Mouse (Mus musculus) heart, embryonic 12.5 days (tissue): ENCODE measurements at regions not wholly inside any gene's neighbourhood (a gene's known extent, or its start where the extent isn't known, plus 50 kb on each side); places are given as distances from the start of the nearest gene placed in this dataset.

Source experiments
- ATAC-seq: fragments of 200-750 bp; cut with Nextera tagmentation; 2 replicates; pipeline ENCODE4 v1.8.0; 2017; ENCODE audit warnings: moderate TSS enrichment, moderate library complexity; ENCODE audit not compliant: insufficient number of reproducible peaks, low FRiP score
- H3K27ac ChIP-seq: fragments of 300-500 bp; sonication (generic); 2 replicates; pipeline ENCODE4 v1.5.1; 2016; ENCODE audit warnings: mild to moderate bottlenecking, moderate library complexity; ENCODE audit not compliant: poor library complexity, severe bottlenecking
- H3K27me3 ChIP-seq: fragments of 300-500 bp; sonication (generic); replicated peaks from 2 replicates; pipeline ENCODE4 v1.6.1; 2016; ENCODE audit warnings: mild to moderate bottlenecking, moderate library complexity
- H3K36me3 ChIP-seq: fragments of 300-500 bp; sonication (generic); 2 replicates; pipeline ENCODE4 v1.6.1; 2016; ENCODE audit warnings: mild to moderate bottlenecking, moderate library complexity
- H3K4me1 ChIP-seq: fragments of 300-500 bp; sonication (generic); replicated peaks from 2 replicates; pipeline ENCODE4 v1.6.1; 2016; ENCODE audit warnings: mild to moderate bottlenecking
- H3K4me2 ChIP-seq: fragments of 300-500 bp; sonication (generic); 2 replicates; pipeline ENCODE4 v1.6.1; 2016; ENCODE audit warnings: mild to moderate bottlenecking, moderate library complexity
- H3K4me3 ChIP-seq: fragments of 300-500 bp; sonication (generic); 2 replicates; pipeline ENCODE4 v1.5.1; 2016; ENCODE audit warnings: mild to moderate bottlenecking
- H3K9ac ChIP-seq: fragments of 300-500 bp; sonication (generic); 2 replicates; pipeline ENCODE4 v1.6.1; 2016; ENCODE audit warnings: mild to moderate bottlenecking, moderate library complexity
- H3K9me3 ChIP-seq: fragments of 300-500 bp; sonication (generic); replicated peaks from 2 replicates; pipeline ENCODE4 v1.6.1; 2016; ENCODE audit warnings: mild to moderate bottlenecking, moderate library complexity
- WGBS: fragments of 180-500 bp; shearing (Covaris S2); methylation state at CpG from one replicate; pipeline ENCODE4 v1.1.7; 2016; 5-methylcytosine and 5-hydroxymethylcytosine counted together

DNA sequence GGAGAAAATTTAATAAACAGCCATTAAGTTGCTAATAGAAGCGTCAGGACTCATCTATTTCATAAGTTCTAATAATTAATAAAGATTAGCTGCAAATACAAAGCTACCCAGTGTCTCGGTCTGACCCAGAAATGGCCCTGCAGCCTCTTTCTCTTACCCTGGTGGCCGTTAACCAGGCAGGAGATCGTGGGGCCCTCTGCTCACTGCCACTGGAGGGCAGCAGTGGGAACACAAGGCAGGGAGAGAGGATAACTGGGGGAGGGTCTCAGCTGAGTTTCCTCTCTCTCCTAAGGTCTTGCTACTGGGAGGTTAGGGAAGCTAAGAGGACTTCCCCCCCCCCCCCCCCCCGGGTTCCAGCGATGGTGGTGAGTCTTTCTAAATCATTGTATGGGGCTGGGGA is 85.7 kb downstream of the Rpl14 start:
- peaks cover 21% of the 10 kb centered on the region; the same call in 1 of the 2 replicates for H3K27me3 ChIP-seq
- H3K9ac ChIP-seq, result no peak overlapping the region
- peaks cover 18% of the 10 kb centered on the region; the same call in 1 of the 2 replicates for H3K4me1 ChIP-seq
- no peak overlapping the region for H3K4me3 ChIP-seq
- no peak overlapping the region for H3K27ac ChIP-seq
- H3K9me3 ChIP-seq, result no peaks in the 10 kb centered on the region
- 18% methylated on average over 6 of the region's 6 CpGs for WGBS
- ATAC-seq, result no peak
- no peak overlapping the region for H3K4me2 ChIP-seq
- H3K36me3 ChIP-seq, result no peaks in the 10 kb centered on the region

DNA sequence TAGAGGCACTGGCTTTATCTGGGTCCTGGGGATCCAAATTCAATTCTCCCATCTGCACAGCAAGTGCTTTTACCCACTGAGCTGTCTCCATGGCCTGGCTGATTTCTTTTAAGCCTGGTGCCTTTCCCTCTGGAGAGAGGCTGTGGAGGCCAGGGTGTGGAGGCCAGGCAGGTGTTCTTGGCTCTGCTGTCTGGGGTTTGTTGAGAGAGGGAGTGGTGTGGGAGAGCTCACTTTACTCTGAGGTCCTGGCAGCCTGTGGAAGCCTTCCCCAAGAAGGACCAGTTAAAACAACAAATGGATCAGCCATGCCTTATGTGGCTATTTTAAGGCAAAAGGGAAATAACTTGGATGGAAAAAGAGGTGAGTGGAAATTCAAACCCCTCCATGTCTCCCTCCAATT is 86.5 kb downstream of the Rpl14 start:
- no peak overlapping the region for H3K9ac ChIP-seq
- ATAC-seq, result no peak
- H3K4me1 ChIP-seq, result peaks cover 18% of the 10 kb centered on the region; the same call in 1 of the 2 replicates
- H3K27ac ChIP-seq, result no peak overlapping the region
- no peaks in the 10 kb centered on the region for H3K9me3 ChIP-seq
- H3K27me3 ChIP-seq, result peaks cover 14% of the 10 kb centered on the region; the same call in 1 of the 2 replicates
- no peak overlapping the region for H3K4me2 ChIP-seq
- no peak overlapping the region for H3K4me3 ChIP-seq
- no peaks in the 10 kb centered on the region for H3K36me3 ChIP-seq

DNA sequence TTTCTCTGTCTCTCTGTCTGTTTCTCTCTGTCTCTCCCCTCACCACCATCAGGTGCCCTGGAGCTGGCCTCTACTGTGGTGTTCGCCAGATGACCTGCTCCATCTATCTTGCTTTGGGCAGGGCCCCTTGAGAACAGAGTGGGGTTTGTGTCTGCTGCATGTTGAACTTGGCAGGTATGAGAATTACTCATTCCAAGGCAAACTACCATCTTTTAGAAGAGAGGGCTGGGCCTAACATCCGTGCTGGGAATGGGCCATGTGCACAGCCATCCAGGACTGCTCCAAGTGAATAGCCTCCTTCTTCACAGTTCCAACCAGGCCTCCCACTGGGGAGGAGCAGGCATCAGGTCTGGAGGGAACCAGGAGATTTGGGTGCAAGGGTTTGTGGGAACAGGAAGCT is 87.3 kb downstream of the Rpl14 start:
- H3K9ac ChIP-seq, result no peak overlapping the region
- no peaks in the 10 kb centered on the region for H3K9me3 ChIP-seq
- no peaks in the 10 kb centered on the region for H3K36me3 ChIP-seq
- peak; percentile 70; the same call in 1 of the 2 replicates for ATAC-seq
- 65% methylated on average over 2 of the region's 2 CpGs for WGBS
- H3K4me2 ChIP-seq, result no peak overlapping the region
- H3K4me3 ChIP-seq, result no peak overlapping the region
- H3K27me3 ChIP-seq, result peaks cover 13% of the 10 kb centered on the region; the same call in 1 of the 2 replicates
- no peak overlapping the region for H3K27ac ChIP-seq
- H3K4me1 ChIP-seq, result peaks cover 18% of the 10 kb centered on the region; the same call in 1 of the 2 replicates

DNA sequence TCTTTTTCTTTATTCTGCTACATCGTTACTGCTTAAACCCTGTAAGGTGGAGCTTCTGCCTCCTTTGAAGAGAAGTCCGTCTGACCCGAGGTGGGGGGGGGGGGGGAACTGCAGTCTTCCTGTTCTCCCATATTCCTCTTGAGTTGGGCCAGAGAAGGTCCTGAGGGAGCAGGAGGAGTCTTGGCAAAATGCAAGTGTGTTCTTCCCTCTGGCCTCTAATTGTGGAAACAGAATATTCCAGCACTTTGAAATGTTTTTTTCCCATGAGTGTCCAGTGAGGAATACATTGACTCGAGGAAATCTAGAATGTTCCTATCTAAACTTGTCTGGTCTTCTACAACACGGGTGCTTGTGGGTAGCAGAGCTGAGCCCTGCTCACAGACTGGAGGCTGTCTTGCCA is 90.0 kb downstream of the Rpl14 start:
- H3K4me2 ChIP-seq, result no peak overlapping the region
- 63% methylated on average over 5 of the region's 5 CpGs for WGBS
- no peak overlapping the region for H3K9ac ChIP-seq
- 0 out of 2 replicates have a peak, but pooled peaks cover 6% of the 10 kb centered on the region for H3K9me3 ChIP-seq
- H3K27me3 ChIP-seq, result peaks cover 5% of the 10 kb centered on the region; the same call in 1 of the 2 replicates
- H3K4me1 ChIP-seq, result peaks cover 12% of the 10 kb centered on the region; the same call in 1 of the 2 replicates
- ATAC-seq, result no peak
- H3K27ac ChIP-seq, result no peak overlapping the region
- H3K4me3 ChIP-seq, result no peak overlapping the region
- H3K36me3 ChIP-seq, result no peaks in the 10 kb centered on the region

DNA sequence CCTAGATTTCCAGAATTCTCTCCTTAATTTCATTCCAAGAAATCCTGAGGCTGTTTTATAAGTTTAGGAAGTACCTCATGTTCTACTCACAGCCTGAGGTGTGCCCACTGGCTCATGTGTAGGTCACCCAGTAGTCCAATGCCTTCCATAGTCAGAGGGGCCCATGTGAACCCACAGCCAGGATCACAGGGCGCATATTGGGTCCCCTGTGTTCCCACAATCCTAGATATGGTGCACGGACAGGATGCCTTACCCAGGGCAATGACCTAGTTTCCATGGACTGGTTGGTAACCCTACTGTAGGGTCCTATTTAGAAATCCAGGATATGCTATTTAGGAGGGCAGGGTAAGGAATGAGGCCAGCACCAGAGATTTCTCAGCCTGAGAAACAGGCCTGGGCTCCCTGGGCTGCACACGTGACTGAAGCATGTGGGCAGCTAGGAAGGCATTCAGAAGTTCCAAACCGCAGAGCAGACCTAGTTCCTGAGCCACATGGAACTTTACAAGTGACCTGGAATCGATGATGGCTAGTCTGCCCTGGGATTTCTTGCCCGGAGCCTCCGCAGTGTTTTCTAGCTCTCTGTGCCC is 90.5 kb downstream of the Rpl14 start:
- Histone ChIP-seq H3K4me3 (no peak overlapping the region), H3K27me3 (peaks cover 3% of the 10 kb centered on the region; the same call in 1 of the 2 replicates), H3K27ac (no peak overlapping the region), H3K4me1 (peaks cover 12% of the 10 kb centered on the region; the same call in 1 of the 2 replicates), H3K9ac (no peak overlapping the region), H3K36me3 (no peaks in the 10 kb centered on the region), H3K9me3 (0 out of 2 replicates have a peak, but pooled peaks cover 6% of the 10 kb centered on the region), H3K4me2 (no peak overlapping the region)
- WGBS, result 79% methylated on average over 7 of the region's 7 CpGs
- ATAC-seq, result no peak

DNA sequence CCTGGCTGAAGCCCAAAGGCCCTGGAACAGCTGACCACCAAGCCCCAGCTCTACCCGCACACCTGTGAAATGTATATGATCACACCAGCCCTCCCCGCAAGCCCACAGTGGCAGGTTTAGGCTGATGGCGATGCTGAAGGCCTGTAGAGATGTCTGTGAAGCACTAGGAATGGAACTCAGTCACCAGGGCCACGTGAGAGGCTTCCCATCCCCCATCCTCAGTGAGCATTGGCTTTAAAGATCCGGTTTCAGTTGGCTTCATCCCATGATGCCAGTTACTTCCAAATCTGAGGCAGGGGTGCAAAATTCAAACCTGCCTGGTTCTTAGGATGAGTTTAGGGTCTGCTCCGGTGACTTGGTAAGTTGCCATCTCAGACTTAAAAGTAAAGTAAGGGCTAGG is 91.9 kb downstream of the Rpl14 start:
- Histone ChIP-seq H3K9me3 (0 out of 2 replicates have a peak, but pooled peaks cover 6% of the 10 kb centered on the region), H3K36me3 (no peaks in the 10 kb centered on the region), H3K4me3 (no peak overlapping the region), H3K4me2 (no peak overlapping the region), H3K27me3 (peaks cover 3% of the 10 kb centered on the region; the same call in 1 of the 2 replicates), H3K9ac (no peak overlapping the region), H3K27ac (no peak overlapping the region), H3K4me1 (0 out of 2 replicates have a peak, but pooled peaks cover 3% of the 10 kb centered on the region)
- no peak for ATAC-seq
- WGBS, result 61% methylated on average over 6 of the region's 6 CpGs

DNA sequence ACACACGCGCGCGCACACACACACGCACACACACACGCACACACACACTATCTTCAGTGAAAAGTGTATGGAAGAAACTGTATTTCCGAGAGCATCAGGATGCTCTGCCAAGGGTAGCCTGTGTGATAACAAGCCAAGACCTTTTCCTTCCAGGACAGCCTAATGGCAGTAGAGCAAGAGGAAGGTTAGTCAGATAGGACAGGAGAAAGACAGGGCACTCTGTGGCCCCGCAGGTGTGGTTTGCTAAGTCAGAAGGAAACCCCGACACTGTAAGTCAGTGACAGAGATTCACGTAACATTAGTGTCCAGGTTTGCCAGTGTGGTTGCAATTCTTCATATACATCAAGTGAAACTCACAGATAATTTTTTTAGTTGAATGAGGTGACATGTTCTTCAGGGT is 92.8 kb downstream of the Rpl14 start:
- no peak overlapping the region for H3K4me2 ChIP-seq
- H3K4me1 ChIP-seq, result no peaks in the 10 kb centered on the region
- no peak overlapping the region for H3K9ac ChIP-seq
- 83% methylated on average over 10 of the region's 10 CpGs for WGBS
- no peak overlapping the region for H3K27ac ChIP-seq
- 0 out of 2 replicates have a peak, but pooled peaks cover 6% of the 10 kb centered on the region for H3K9me3 ChIP-seq
- H3K4me3 ChIP-seq, result no peak overlapping the region
- H3K27me3 ChIP-seq, result peaks cover 3% of the 10 kb centered on the region; the same call in 1 of the 2 replicates
- H3K36me3 ChIP-seq, result no peaks in the 10 kb centered on the region
- ATAC-seq, result no peak

DNA sequence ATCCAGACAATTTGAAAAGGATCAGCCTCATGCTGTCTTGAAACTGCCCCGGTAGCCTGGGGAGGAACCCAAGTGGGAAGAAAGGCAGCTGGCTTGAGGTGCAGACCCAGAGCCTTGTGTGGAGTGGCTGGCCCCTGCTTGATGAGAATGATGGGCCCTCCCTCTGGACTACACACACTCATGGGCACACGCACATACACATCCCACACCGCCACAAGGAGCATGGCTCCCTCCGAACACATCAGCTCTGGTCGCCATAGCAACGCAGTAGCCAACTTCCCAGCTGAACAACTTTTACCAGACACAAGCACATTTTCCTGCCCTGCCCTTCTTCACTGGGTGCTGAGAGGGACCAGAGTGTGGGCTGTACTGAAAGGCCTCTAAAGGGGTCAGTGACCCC is 101.2 kb downstream of the Rpl14 start:
- Histone ChIP-seq H3K4me1 (peaks cover 13% of the 10 kb centered on the region; the same call in 1 of the 2 replicates), H3K9ac (no peak overlapping the region), H3K4me3 (no peak overlapping the region), H3K36me3 (no peaks in the 10 kb centered on the region), H3K9me3 (no peaks in the 10 kb centered on the region), H3K27ac (no peak overlapping the region), H3K27me3 (peaks cover 28% of the 10 kb centered on the region), H3K4me2 (no peak overlapping the region)
- 40% methylated on average over 6 of the region's 6 CpGs for WGBS
- no peak for ATAC-seq

DNA sequence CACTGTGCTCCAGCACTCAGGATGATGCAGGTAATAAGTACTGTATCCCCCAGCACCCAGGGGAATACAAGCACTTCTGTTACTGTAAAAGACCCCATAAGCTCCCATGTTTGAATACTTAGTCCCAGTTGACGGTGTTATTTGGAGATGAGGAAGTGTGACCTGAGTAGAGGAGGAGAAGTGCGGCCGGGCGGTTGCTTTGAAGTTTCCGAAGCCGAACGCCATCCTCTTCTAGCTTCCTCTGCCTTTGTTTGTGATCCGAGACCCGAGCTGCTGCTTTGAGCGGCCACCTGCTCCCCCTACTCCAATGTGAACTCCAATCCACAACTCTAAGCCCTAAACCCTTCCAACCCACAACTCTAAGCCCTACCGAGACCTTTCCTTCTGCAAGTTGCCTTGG is 103.6 kb downstream of the Rpl14 start:
- peaks cover 31% of the 10 kb centered on the region for H3K27me3 ChIP-seq
- peaks cover 18% of the 10 kb centered on the region; the same call in 1 of the 2 replicates for H3K4me1 ChIP-seq
- no peak overlapping the region for H3K27ac ChIP-seq
- ATAC-seq, result no peak
- H3K9me3 ChIP-seq, result no peaks in the 10 kb centered on the region
- no peaks in the 10 kb centered on the region for H3K36me3 ChIP-seq
- peak overlapping the region; percentile 86 for H3K4me2 ChIP-seq
- H3K4me3 ChIP-seq, result peak overlapping the region; percentile 45
- H3K9ac ChIP-seq, result 0 out of 2 replicates have a peak overlapping the region, but pooled peaks have one; percentile 56
- 3% methylated on average over 11 of the region's 11 CpGs for WGBS

DNA sequence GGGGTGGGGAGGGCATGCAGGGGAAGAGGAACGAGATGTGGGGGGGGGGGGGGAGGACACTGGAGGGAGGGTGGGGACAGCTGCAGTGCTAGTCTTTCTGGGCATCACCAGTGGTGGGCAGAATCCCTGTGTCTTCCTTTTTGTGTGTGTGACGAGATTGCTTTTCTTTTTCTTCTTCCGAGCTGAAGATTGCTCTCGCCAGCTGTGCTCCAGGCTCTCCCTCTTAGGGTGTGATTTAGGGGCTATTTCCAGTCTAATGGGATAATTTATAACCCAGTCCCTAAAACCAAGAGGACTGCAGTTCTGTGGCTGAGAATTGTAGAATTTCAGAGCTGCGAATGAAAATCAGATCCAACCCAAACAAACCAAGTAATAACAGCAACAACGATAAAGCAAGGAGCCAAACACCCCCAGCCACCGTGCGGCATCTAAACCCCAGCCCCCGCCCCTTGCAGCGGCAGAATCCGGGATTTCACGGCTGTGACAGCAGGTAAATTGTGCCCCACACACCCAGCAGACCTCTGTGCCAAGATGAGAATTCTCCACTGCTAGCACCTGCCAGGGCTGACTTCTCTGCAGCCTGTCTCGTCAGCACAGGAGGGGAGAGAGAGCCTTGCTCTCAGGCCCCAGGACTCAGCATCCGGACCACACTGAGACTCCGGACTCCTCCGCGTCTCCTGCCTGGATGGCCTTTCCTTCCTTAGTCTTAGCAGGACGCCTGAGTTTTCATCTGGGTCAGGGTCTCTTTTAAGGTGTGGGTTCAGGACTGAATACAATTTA is 104.3 kb downstream of the Rpl14 start:
- H3K9me3 ChIP-seq, result no peaks in the 10 kb centered on the region
- 3% methylated on average over 18 of the region's 18 CpGs for WGBS
- H3K27me3 ChIP-seq, result peaks cover 31% of the 10 kb centered on the region
- H3K27ac ChIP-seq, result no peak overlapping the region
- peak; percentile 66; the same call in 1 of the 2 replicates for ATAC-seq
- no peaks in the 10 kb centered on the region for H3K36me3 ChIP-seq
- peak overlapping the region; percentile 45 for H3K4me3 ChIP-seq
- H3K4me2 ChIP-seq, result peak overlapping the region; percentile 86
- peaks cover 19% of the 10 kb centered on the region; the same call in 1 of the 2 replicates for H3K4me1 ChIP-seq
- 0 out of 2 replicates have a peak overlapping the region, but pooled peaks have one; percentile 56 for H3K9ac ChIP-seq

DNA sequence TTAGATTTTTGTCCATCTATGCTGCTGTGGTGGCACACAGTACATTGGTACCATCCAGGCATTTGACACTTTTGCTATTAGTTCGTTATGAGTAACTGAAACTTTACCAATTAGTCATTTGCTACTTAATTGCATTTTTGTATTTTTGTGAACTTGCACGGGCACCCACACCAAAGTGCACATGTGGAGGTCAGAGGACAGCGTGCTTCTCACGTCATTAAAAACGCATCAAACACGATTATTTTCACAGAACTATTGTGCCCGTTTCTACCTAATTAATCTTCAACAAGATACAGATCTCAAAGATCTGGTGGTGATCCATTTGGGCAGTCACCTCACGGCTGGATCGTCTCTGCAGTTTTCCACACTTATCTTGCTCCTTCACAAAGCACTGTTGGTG is 105.1 kb downstream of the Rpl14 start:
- Histone ChIP-seq H3K27me3 (peaks cover 31% of the 10 kb centered on the region), H3K4me2 (peak overlapping the region; percentile 86; the same call in 1 of the 2 replicates), H3K9me3 (no peaks in the 10 kb centered on the region), H3K4me1 (peaks cover 19% of the 10 kb centered on the region; the same call in 1 of the 2 replicates), H3K36me3 (no peaks in the 10 kb centered on the region), H3K9ac (no peak overlapping the region), H3K4me3 (no peak overlapping the region), H3K27ac (no peak overlapping the region)
- 29% methylated on average over 9 of the region's 9 CpGs for WGBS
- no peak for ATAC-seq
